Mouse (Mus musculus) stomach, embryonic 14.5 days (tissue): ENCODE results near the gene Rem1. TPM values are rescaled to one million over a fixed set of nuclear protein-coding genes. Genes with fewer than 3 reads are reported as not detected.

Experiments
- ATAC-seq: fragments of 200-750 bp; cut with Nextera tagmentation; 2 replicates; pipeline ENCODE4 v1.8.0; 2017; ENCODE audit warnings: low read depth, moderate TSS enrichment; ENCODE audit not compliant: insufficient number of reproducible peaks, insufficient read depth, low FRiP score
- H3K27ac ChIP-seq: fragments of 300-500 bp; sonication (generic); 2 replicates; pipeline ENCODE4 v1.5.1; 2014; ENCODE audit warnings: mild to moderate bottlenecking, low read length, moderate library complexity, mixed read lengths
- H3K27me3 ChIP-seq: fragments of 300-500 bp; sonication (generic); 2 replicates; pipeline ENCODE4 v1.6.1; 2014; ENCODE audit warnings: low read length, control low read depth, mixed read lengths; ENCODE audit not compliant: control insufficient read depth, insufficient read depth
- H3K36me3 ChIP-seq: fragments of 300-500 bp; sonication (generic); 2 replicates; pipeline ENCODE4 v1.6.1; 2014; ENCODE audit warnings: mild to moderate bottlenecking, control low read depth, low read length, moderate library complexity, mixed read lengths; ENCODE audit not compliant: control insufficient read depth, insufficient read depth
- H3K4me1 ChIP-seq: fragments of 300-500 bp; sonication (generic); 2 replicates; pipeline ENCODE4 v1.6.1; 2014; ENCODE audit warnings: low read length, control low read depth, mixed read lengths; ENCODE audit not compliant: control insufficient read depth, insufficient read depth
- H3K4me2 ChIP-seq: fragments of 300-500 bp; sonication (generic); replicated peaks from 2 replicates; pipeline ENCODE4 v1.6.1; 2014; ENCODE audit warnings: low read depth, low read length, control low read depth
- H3K4me3 ChIP-seq: fragments of 300-500 bp; sonication (generic); 2 replicates; pipeline ENCODE4 v1.5.1; 2014; ENCODE audit warnings: low read depth, low read length, control low read depth
- H3K9ac ChIP-seq: fragments of 300-500 bp; sonication (generic); replicated peaks from 2 replicates; pipeline ENCODE4 v1.6.1; 2014; ENCODE audit warnings: low read depth, mild to moderate bottlenecking, control low read depth, low read length, moderate library complexity, mixed read lengths
- H3K9me3 ChIP-seq: fragments of 300-500 bp; sonication (generic); 2 replicates; pipeline ENCODE4 v1.6.1; 2016; ENCODE audit warnings: low read depth, low read length, control low read depth; ENCODE audit not compliant: control insufficient read depth
- WGBS: fragments of 180-500 bp; shearing (Covaris S2); extraction: QIAGEN DNeasy Blood & Tissue Kit; methylation state at CpG from one replicate; pipeline ENCODE4 v1.1.7; 2014; 5-methylcytosine and 5-hydroxymethylcytosine counted together
- polyA plus RNA-seq: library from polyadenylated mRNA; unstranded; fragments of >200 nt; fragmentation: Nextera tagmentation; extraction: Ambion mirVana; gene quantifications from 2 replicates; pipeline ENCODE4 v1.2.1, GENCODE M21; 2014

Rem1 gene
- polyA plus RNA-seq, 1 experiment from 2014 or later = 21.9 TPM

- no peaks in the 10 kb centered on the region for H3K9me3 ChIP-seq
- no peaks in the 10 kb centered on the region for H3K4me1 ChIP-seq
- no peak for ATAC-seq
- WGBS = 71% methylated on average over 4 of the region's 4 CpGs
- no peak overlapping the region for H3K4me2 ChIP-seq
- no peaks in the 10 kb centered on the region for H3K36me3 ChIP-seq
- H3K9ac ChIP-seq = no peak overlapping the region
- H3K27me3 ChIP-seq = no peaks in the 10 kb centered on the region
- no peak overlapping the region for H3K27ac ChIP-seq
- H3K4me3 ChIP-seq = no peak overlapping the region
Observed at GRCm38 (mm10) chr2:152601275-152601960, 25.3 kb upstream of the Rem1 start.

- ATAC-seq = no peak
- Histone ChIP-seq H3K9ac (no peak within 1 kb of the TSS), H3K4me2 (no peak within 1 kb of the TSS), H3K4me1 (0 out of 2 replicates have a peak, but pooled peaks cover 3% of the 10 kb centered on the region), H3K9me3 (no peaks in the 10 kb centered on the region), H3K36me3 (no peaks in the 10 kb centered on the region), H3K4me3 (no peak within 1 kb of the TSS), H3K27ac (no peak within 1 kb of the TSS), H3K27me3 (no peaks in the 10 kb centered on the region)
- 80% methylated on average over 15 of the region's 15 CpGs for WGBS
Observed at GRCm38 (mm10) chr2:152604057-152604456, 22.7 kb upstream of the Rem1 start, which contains the start of gene Defb36. TSS of gene Defb36 (plus strand) at chr2:152604327.

- Histone ChIP-seq H3K27me3 (no peaks in the 10 kb centered on the region), H3K9ac (no peak overlapping the region), H3K27ac (no peak overlapping the region; the same call in 1 of the 2 replicates), H3K9me3 (no peaks in the 10 kb centered on the region), H3K36me3 (no peaks in the 10 kb centered on the region), H3K4me3 (no peak overlapping the region), H3K4me2 (no peak overlapping the region), H3K4me1 (0 out of 2 replicates have a peak, but pooled peaks cover 3% of the 10 kb centered on the region)
- 30% methylated on average over 6 of the region's 6 CpGs for WGBS
- ATAC-seq = 0 out of 2 replicates have a peak, but pooled peaks have one; percentile 21
Observed at GRCm38 (mm10) chr2:152607746-152608145, 19.0 kb upstream of the Rem1 start.

- H3K4me1 ChIP-seq = 0 out of 2 replicates have a peak, but pooled peaks cover 3% of the 10 kb centered on the region
- H3K4me2 ChIP-seq = no peak overlapping the region
- no peak overlapping the region for H3K27ac ChIP-seq
- H3K9ac ChIP-seq = no peak overlapping the region
- H3K27me3 ChIP-seq = no peaks in the 10 kb centered on the region
- WGBS = 88% methylated on average over 1 of the region's 1 CpGs
- H3K36me3 ChIP-seq = no peaks in the 10 kb centered on the region
- no peak overlapping the region for H3K4me3 ChIP-seq
- no peaks in the 10 kb centered on the region for H3K9me3 ChIP-seq
- ATAC-seq = no peak
Observed at GRCm38 (mm10) chr2:152608719-152609118, 18.0 kb upstream of the Rem1 start.

GRCm38 (mm10) chr2:152612193-152612592 lies 14.6 kb upstream of the Rem1 start:
- 0 out of 2 replicates have a peak, but pooled peaks cover 3% of the 10 kb centered on the region for H3K4me1 ChIP-seq
- no peak overlapping the region for H3K27ac ChIP-seq
- H3K9me3 ChIP-seq = no peaks in the 10 kb centered on the region
- no peak for ATAC-seq
- H3K27me3 ChIP-seq = no peaks in the 10 kb centered on the region
- WGBS = 29% methylated on average over 8 of the region's 8 CpGs
- no peak overlapping the region for H3K4me3 ChIP-seq
- H3K9ac ChIP-seq = no peak overlapping the region
- no peaks in the 10 kb centered on the region for H3K36me3 ChIP-seq
- no peak overlapping the region for H3K4me2 ChIP-seq

GRCm38 (mm10) chr2:152615563-152615962 lies 11.2 kb upstream of the Rem1 start:
- no peaks in the 10 kb centered on the region for H3K27me3 ChIP-seq
- no peak overlapping the region for H3K4me2 ChIP-seq
- ATAC-seq = no peak
- no peaks in the 10 kb centered on the region for H3K4me1 ChIP-seq
- WGBS = 8% methylated on average over 7 of the region's 7 CpGs
- no peak overlapping the region for H3K9ac ChIP-seq
- H3K27ac ChIP-seq = no peak overlapping the region
- H3K9me3 ChIP-seq = no peaks in the 10 kb centered on the region
- no peaks in the 10 kb centered on the region for H3K36me3 ChIP-seq
- H3K4me3 ChIP-seq = no peak overlapping the region

GRCm38 (mm10) chr2:152616470-152616869 lies 10.3 kb upstream of the Rem1 start:
- Histone ChIP-seq H3K4me2 (no peak overlapping the region), H3K4me3 (no peak overlapping the region), H3K4me1 (no peaks in the 10 kb centered on the region), H3K36me3 (no peaks in the 10 kb centered on the region), H3K27me3 (no peaks in the 10 kb centered on the region), H3K9me3 (no peaks in the 10 kb centered on the region), H3K27ac (no peak overlapping the region), H3K9ac (no peak overlapping the region)
- no peak for ATAC-seq
- 76% methylated on average over 6 of the region's 6 CpGs for WGBS

GRCm38 (mm10) chr2:152617374-152617773 lies 9.4 kb upstream of the Rem1 start:
- Histone ChIP-seq H3K4me1 (no peaks in the 10 kb centered on the region), H3K9ac (no peak overlapping the region), H3K27me3 (no peaks in the 10 kb centered on the region), H3K4me2 (no peak overlapping the region), H3K27ac (no peak overlapping the region), H3K9me3 (no peaks in the 10 kb centered on the region), H3K36me3 (no peaks in the 10 kb centered on the region), H3K4me3 (no peak overlapping the region)
- 65% methylated on average over 5 of the region's 5 CpGs for WGBS
- ATAC-seq = no peak
